Mouse (Mus musculus): ENCODE results near the gene Fstl4. TPM values are rescaled to one million over a fixed set of nuclear protein-coding genes. Genes with fewer than 3 reads are reported as not detected.

Gene Fstl4
- total and polyA plus RNA-seq, 3 experiments, result not detected

DNA sequence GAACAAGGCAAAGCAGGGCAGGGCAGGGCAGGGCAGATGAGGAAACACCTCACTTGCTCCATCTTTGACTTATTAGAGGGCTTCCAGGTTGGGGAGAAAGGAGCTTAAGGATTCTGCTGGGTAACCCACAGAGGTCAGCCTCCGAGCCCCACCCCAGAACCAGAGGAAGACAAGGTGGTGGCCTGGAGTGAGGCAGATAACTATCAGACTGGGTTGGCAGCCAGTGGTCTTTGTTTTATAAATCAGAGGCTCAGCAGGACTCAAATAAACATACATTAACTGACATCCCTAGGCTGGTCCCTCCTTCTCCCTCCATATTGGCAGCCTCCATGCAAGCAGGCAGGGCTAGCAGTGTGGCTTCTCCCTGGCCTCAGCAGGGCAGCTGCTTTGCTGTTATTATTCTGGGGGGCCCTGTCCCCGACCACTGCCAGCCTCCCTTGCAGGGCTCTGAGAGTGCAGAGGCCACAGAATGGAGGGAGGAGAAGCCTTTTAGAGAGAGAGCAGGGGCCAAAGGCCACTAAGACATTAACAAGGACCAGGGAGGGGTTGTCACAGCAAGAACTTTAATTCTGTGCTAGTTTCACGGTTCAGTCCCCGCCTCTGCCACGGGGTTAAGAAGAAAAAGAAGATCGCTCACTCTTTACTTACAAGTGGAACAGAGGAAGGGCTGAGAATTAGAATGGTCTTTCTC, 16.5 kb upstream of the Fstl4 start:
- H3K27ac ChIP-seq (ENCODE audit: control insufficient read depth, low read depth, low read length), result no peak overlapping the region
- no peak for DNase-seq (ENCODE audit: low read depth, low spot score)
- no peaks in the 10 kb centered on the region; the same call in 1 of the 2 replicates for H3K9me3 ChIP-seq (replicated peaks; ENCODE audit: insufficient read depth, low read length)
- no peaks in the 10 kb centered on the region for H3K27me3 ChIP-seq (ENCODE audit: control insufficient read depth in 1 of 2, insufficient read depth in 2 of 2, low read length in 2 of 2)
- no peak overlapping the region for H3K9ac ChIP-seq (ENCODE audit: control insufficient read depth, low read depth, low read length, poor library complexity, severe bottlenecking)
- H3K79me2 ChIP-seq (ENCODE audit: control insufficient read depth, insufficient read depth, low read length, poor library complexity), result no peaks in the 10 kb centered on the region
- no peak overlapping the region for H3K4me3 ChIP-seq (ENCODE audit: control insufficient read depth in 1 of 2, insufficient read depth in 1 of 2, low read depth in 2 of 2, low read length in 2 of 2)
- no peaks in the 10 kb centered on the region for H3K36me3 ChIP-seq (ENCODE audit: control insufficient read depth in 1 of 2, insufficient read depth in 2 of 2, low read length in 2 of 2)
- no peaks in the 10 kb centered on the region for H3K4me1 ChIP-seq (ENCODE audit: control insufficient read depth in 1 of 2, insufficient read depth in 2 of 2, low read length in 2 of 2)
- TF ChIP-seq MAX (IDR thresholded peaks at IDR 0.05; ENCODE audit: low read length), result no peak
- TF ChIP-seq CTCF (IDR thresholded peaks at IDR 0.05 in 2 of 3, conservative IDR thresholded peaks at IDR 0.05 in 1 of 3; ENCODE audit: control insufficient read depth in 1 of 3, insufficient read depth in 1 of 3, low read depth in 2 of 3, low read length in 3 of 3, poor library complexity in 1 of 3, severe bottlenecking in 1 of 3), result no peak

DNA sequence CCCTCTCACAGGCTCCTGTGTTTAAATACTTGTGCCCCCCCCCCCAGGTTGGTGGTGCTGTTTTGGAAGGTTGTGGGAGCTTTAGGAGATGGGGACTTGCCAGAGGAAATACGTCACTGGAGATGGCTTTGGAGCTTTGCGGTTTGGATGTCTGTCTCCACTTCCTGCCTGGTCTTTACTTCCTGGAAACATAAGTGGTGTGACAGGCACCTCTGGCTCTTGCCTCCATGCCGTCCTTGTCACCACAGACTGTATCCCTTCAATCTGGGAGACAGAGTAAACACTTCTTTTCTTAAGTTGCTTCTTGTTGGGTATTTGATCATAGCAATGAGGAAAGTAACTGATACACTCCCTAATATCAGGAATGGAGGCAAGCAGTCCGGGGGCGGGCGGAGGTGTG, 14.4 kb upstream of the Fstl4 start:
- no peaks in the 10 kb centered on the region; the same call in 1 of the 2 replicates for H3K9me3 ChIP-seq (replicated peaks; ENCODE audit: insufficient read depth, low read length)
- no peaks in the 10 kb centered on the region for H3K36me3 ChIP-seq (ENCODE audit: control insufficient read depth in 1 of 2, insufficient read depth in 2 of 2, low read length in 2 of 2)
- no peak overlapping the region for H3K27ac ChIP-seq (ENCODE audit: control insufficient read depth, low read depth, low read length)
- DNase-seq (ENCODE audit: low read depth, low spot score), result no peak
- H3K4me1 ChIP-seq (ENCODE audit: control insufficient read depth in 1 of 2, insufficient read depth in 2 of 2, low read length in 2 of 2), result no peaks in the 10 kb centered on the region
- H3K27me3 ChIP-seq (ENCODE audit: control insufficient read depth in 1 of 2, insufficient read depth in 2 of 2, low read length in 2 of 2), result no peaks in the 10 kb centered on the region
- no peaks in the 10 kb centered on the region for H3K79me2 ChIP-seq (ENCODE audit: control insufficient read depth, insufficient read depth, low read length, poor library complexity)
- TF ChIP-seq MXI1 (IDR thresholded peaks at IDR 0.05; ENCODE audit: low read depth, low read length) (no peak), MEF2A (IDR thresholded peaks at IDR 0.05; ENCODE audit: extremely low read depth, insufficient replicate concordance, low read depth, low read length, poor library complexity, severe bottlenecking) (no peak), MYB (IDR thresholded peaks at IDR 0.05; ENCODE audit: low read depth, low read length) (no peak), SMC3 (IDR thresholded peaks at IDR 0.05; ENCODE audit: low read depth, low read length) (no peak), GABPA (IDR thresholded peaks at IDR 0.05; ENCODE audit: low read depth, low read length) (no peak), MYC (IDR thresholded peaks at IDR 0.05; ENCODE audit: low read depth, low read length) (no peak)
- no peak overlapping the region for H3K4me3 ChIP-seq (ENCODE audit: control insufficient read depth in 1 of 2, insufficient read depth in 1 of 2, low read depth in 2 of 2, low read length in 2 of 2)
- H3K9ac ChIP-seq (ENCODE audit: control insufficient read depth, low read depth, low read length, poor library complexity, severe bottlenecking), result no peak overlapping the region

DNA sequence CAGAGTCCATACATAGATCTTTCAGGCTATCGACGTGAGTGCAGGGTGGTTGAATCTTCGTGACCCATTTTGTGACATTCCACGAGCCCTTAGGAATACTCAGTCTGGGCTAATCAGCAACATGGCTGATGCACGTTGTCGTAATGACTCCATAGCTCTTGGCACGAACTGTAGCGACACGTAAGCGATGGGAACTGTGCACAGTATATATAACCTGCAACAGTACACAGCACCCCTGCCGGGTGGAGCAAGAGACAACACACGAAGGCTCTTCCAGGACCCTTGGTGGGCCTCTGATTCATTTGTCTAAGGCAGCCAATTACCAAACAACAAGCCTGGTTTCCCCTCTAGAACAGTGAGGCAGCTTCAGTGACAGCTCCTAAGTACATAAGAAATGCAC, 11.9 kb upstream of the Fstl4 start:
- H3K27ac ChIP-seq (ENCODE audit: control insufficient read depth, low read depth, low read length), result no peak overlapping the region
- H3K4me3 ChIP-seq (ENCODE audit: control insufficient read depth in 1 of 2, insufficient read depth in 1 of 2, low read depth in 2 of 2, low read length in 2 of 2), result no peak overlapping the region
- no peaks in the 10 kb centered on the region for H3K27me3 ChIP-seq (ENCODE audit: control insufficient read depth in 1 of 2, insufficient read depth in 2 of 2, low read length in 2 of 2)
- no peak for TF ChIP-seq TCF12 (IDR thresholded peaks at IDR 0.05; ENCODE audit: low read depth, low read length)
- no peak for TF ChIP-seq CTCF (IDR thresholded peaks at IDR 0.05 in 2 of 3, conservative IDR thresholded peaks at IDR 0.05 in 1 of 3; ENCODE audit: control insufficient read depth in 1 of 3, insufficient read depth in 1 of 3, low read depth in 2 of 3, low read length in 3 of 3, poor library complexity in 1 of 3, severe bottlenecking in 1 of 3)
- TF ChIP-seq CHD1 (IDR thresholded peaks at IDR 0.05; ENCODE audit: low read depth, low read length), result no peak
- TF ChIP-seq POLR2A (IDR thresholded peaks at IDR 0.05; ENCODE audit: control insufficient read depth in 1 of 2, insufficient read depth in 1 of 2, low read depth in 1 of 2, low read length in 2 of 2, poor library complexity in 1 of 2), result no peak
- no peak for TF ChIP-seq RAD21 (IDR thresholded peaks at IDR 0.05; ENCODE audit: low read depth, low read length)
- TF ChIP-seq HCFC1 (IDR thresholded peaks at IDR 0.05; ENCODE audit: low read depth, low read length), result no peak
- no peak for TF ChIP-seq ZC3H11A (IDR thresholded peaks at IDR 0.05; ENCODE audit: low read depth, low read length)
- TF ChIP-seq ZNF384 (IDR thresholded peaks at IDR 0.05; ENCODE audit: low read depth, low read length), result no peak
- TF ChIP-seq TAL1 (IDR thresholded peaks at IDR 0.05; ENCODE audit: low read length), result no peak
- TF ChIP-seq TBP (IDR thresholded peaks at IDR 0.05; ENCODE audit: low read depth, low read length), result no peak
- no peak for TF ChIP-seq NRF1 (IDR thresholded peaks at IDR 0.05; ENCODE audit: insufficient read depth, low read depth, low read length, poor library complexity, severe bottlenecking)
- no peak for TF ChIP-seq ZMIZ1 (IDR thresholded peaks at IDR 0.05; ENCODE audit: low read depth, low read length)
- TF ChIP-seq MAX (IDR thresholded peaks at IDR 0.05; ENCODE audit: low read length), result no peak
- no peak for TF ChIP-seq SMC3 (IDR thresholded peaks at IDR 0.05; ENCODE audit: low read depth, low read length)
- TF ChIP-seq GABPA (IDR thresholded peaks at IDR 0.05; ENCODE audit: low read depth, low read length), result no peak
- TF ChIP-seq E2F4 (IDR thresholded peaks at IDR 0.05; ENCODE audit: borderline replicate concordance, low read depth, low read length), result no peak
- no peak for DNase-seq (ENCODE audit: low read depth, low spot score)
- H3K4me1 ChIP-seq (ENCODE audit: control insufficient read depth in 1 of 2, insufficient read depth in 2 of 2, low read length in 2 of 2), result no peaks in the 10 kb centered on the region
- no peaks in the 10 kb centered on the region for H3K36me3 ChIP-seq (ENCODE audit: control insufficient read depth in 1 of 2, insufficient read depth in 2 of 2, low read length in 2 of 2)
- no peak overlapping the region for H3K9ac ChIP-seq (ENCODE audit: control insufficient read depth, low read depth, low read length, poor library complexity, severe bottlenecking)
- no peaks in the 10 kb centered on the region; the same call in 1 of the 2 replicates for H3K9me3 ChIP-seq (replicated peaks; ENCODE audit: insufficient read depth, low read length)
- no peaks in the 10 kb centered on the region for H3K79me2 ChIP-seq (ENCODE audit: control insufficient read depth, insufficient read depth, low read length, poor library complexity)

All from MEL (cell line).